Mouse (Mus musculus): ENCODE measurements around the gene Minar1. TPM values are rescaled to one million over a fixed set of nuclear protein-coding genes. Genes with fewer than 3 reads are reported as not detected.

Minar1 gene
- polyA plus RNA-seq, 1 experiment from 2014 or later = 0.08 TPM

DNA sequence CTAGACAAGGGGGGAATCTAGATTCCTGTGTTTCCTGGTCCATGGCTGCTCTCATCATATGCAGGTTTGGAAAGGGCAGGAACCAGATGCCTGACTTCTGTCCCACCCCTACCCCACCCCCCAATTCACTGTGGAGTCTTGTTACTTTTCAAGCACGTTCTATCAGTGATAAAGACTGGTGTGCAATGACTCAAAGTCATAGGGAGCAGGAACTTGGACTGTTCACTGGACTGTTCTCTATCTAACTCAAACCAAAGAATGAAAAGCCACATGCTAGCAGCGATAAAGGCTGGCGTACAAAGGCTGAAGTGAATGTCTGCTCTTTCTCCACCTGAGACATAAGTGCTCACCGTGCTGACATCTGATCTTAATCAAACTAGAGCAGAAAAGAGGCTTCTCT is 12.3 kb downstream of the Minar1 start:
- Histone ChIP-seq H3K27me3 (ENCODE audit: control insufficient read depth, insufficient read depth, low read length) (no peaks in the 10 kb centered on the region), H3K9me3 (replicated peaks; ENCODE audit: control insufficient read depth, low read length) (no peaks in the 10 kb centered on the region)
- ATAC-seq (replicated peaks; ENCODE audit: extremely low read depth, insufficient read depth, low FRiP score) = no peak

DNA sequence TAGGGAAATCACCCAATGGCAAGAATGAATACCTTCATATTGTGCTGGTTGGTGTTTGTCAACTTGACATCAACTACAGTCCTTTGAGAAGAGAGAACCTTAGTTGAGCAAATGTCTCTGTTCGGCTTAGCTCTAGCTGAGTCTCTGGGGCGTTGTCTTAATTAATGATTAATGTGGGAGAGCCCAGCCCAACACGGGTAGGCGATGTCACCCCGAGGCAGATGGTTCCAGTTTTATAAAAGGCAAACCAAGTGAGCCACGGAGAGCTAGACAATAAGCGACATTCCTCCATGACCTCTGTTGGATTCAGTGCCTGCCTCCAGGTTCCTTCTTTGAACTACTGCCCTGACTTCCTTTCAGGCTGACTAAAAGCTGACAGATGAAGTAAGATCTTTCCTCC is 15.6 kb downstream of the Minar1 start:
- Histone ChIP-seq H3K4me2 (ENCODE audit: low read depth, low read length) (no peak overlapping the region), H3K4me1 (ENCODE audit: control insufficient read depth, insufficient read depth, low read length) (no peaks in the 10 kb centered on the region), H3K27me3 (ENCODE audit: control insufficient read depth, insufficient read depth, low read length) (no peaks in the 10 kb centered on the region), H3K9ac (ENCODE audit: low read length) (no peak overlapping the region), H3K36me3 (ENCODE audit: control insufficient read depth, insufficient read depth) (no peaks in the 10 kb centered on the region), H3K4me3 (ENCODE audit: low read length) (no peak overlapping the region), H3K9me3 (replicated peaks; ENCODE audit: control insufficient read depth, low read length) (no peaks in the 10 kb centered on the region), H3K27ac (ENCODE audit: low read length) (no peak overlapping the region)
- WGBS = 81% methylated on average over 7 of the region's 7 CpGs
- no peak for ATAC-seq (replicated peaks; ENCODE audit: extremely low read depth, insufficient read depth, low FRiP score)

More for the DNA sequence above, 12.3 kb downstream of the Minar1 start:
- 15% methylated on average over 4 of the region's 4 CpGs for WGBS
- no peaks in the 10 kb centered on the region for H3K4me1 ChIP-seq (ENCODE audit: control insufficient read depth, insufficient read depth, low read length)
- H3K4me3 ChIP-seq (ENCODE audit: low read length) = no peak overlapping the region
- no peak overlapping the region for H3K9ac ChIP-seq (ENCODE audit: low read length)
- no peaks in the 10 kb centered on the region for H3K36me3 ChIP-seq (ENCODE audit: control insufficient read depth, insufficient read depth)
- H3K4me2 ChIP-seq (ENCODE audit: low read depth, low read length) = no peak overlapping the region
- no peak overlapping the region for H3K27ac ChIP-seq (ENCODE audit: low read length)

DNA sequence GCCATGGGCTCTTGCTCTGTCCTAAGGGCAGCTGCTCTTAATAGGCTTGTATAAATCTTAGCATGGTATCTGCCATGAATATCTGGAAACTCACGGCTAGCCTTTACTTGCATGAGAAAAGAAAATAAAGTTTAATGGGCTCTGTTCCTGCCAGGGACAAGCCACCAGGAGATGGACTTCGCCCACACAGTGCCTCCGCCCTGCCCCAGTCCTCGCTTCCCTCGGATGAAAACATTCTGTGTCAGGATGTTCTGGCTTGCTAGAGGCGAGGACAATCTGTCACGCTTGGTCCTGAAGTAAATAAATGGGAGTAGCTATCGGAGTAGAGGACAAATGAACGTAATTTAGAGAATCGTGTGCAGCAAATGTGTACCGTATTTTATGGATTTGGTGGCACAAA is 16.7 kb downstream of the Minar1 start:
- H3K4me1 ChIP-seq (ENCODE audit: control insufficient read depth, insufficient read depth, low read length) = no peaks in the 10 kb centered on the region
- no peaks in the 10 kb centered on the region for H3K27me3 ChIP-seq (ENCODE audit: control insufficient read depth, insufficient read depth, low read length)
- ATAC-seq (replicated peaks; ENCODE audit: extremely low read depth, insufficient read depth, low FRiP score) = no peak
- no peak overlapping the region for H3K27ac ChIP-seq (ENCODE audit: low read length)
- no peaks in the 10 kb centered on the region for H3K9me3 ChIP-seq (replicated peaks; ENCODE audit: control insufficient read depth, low read length)
- H3K4me2 ChIP-seq (ENCODE audit: low read depth, low read length) = no peak overlapping the region
- H3K4me3 ChIP-seq (ENCODE audit: low read length) = no peak overlapping the region
- no peaks in the 10 kb centered on the region for H3K36me3 ChIP-seq (ENCODE audit: control insufficient read depth, insufficient read depth)
- H3K9ac ChIP-seq (ENCODE audit: low read length) = no peak overlapping the region
- 67% methylated on average over 11 of the region's 11 CpGs for WGBS

DNA sequence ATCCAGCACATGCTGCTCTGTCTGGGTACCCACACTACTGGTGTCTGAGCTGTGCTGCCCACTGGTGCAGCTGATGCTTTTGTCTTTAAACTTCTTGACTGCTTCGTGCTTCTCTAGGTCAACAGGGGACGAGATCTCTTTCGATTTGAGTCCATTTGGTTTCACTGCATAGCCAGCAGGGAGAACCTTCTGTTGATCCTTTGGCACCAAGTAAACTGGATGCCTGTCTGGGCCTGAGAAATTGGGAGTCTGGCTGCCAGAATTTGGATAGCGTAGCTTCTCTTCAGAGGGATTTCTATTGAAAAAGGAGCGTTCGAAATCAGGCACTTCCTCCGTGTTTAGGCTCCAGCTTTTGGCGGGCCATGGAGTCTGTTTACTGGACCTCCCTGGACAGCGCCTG is 21.0 kb downstream of the Minar1 start:
- 82% methylated on average over 9 of the region's 9 CpGs for WGBS
- Histone ChIP-seq H3K4me3 (ENCODE audit: low read length) (no peak overlapping the region), H3K9me3 (replicated peaks; ENCODE audit: control insufficient read depth, low read length) (no peaks in the 10 kb centered on the region), H3K27ac (ENCODE audit: low read length) (no peak overlapping the region), H3K4me1 (ENCODE audit: control insufficient read depth, insufficient read depth, low read length) (no peaks in the 10 kb centered on the region), H3K9ac (ENCODE audit: low read length) (no peak overlapping the region), H3K4me2 (ENCODE audit: low read depth, low read length) (no peak overlapping the region), H3K36me3 (ENCODE audit: control insufficient read depth, insufficient read depth) (no peaks in the 10 kb centered on the region), H3K27me3 (ENCODE audit: control insufficient read depth, insufficient read depth, low read length) (no peaks in the 10 kb centered on the region)
- ATAC-seq (replicated peaks; ENCODE audit: extremely low read depth, insufficient read depth, low FRiP score) = no peak

DNA sequence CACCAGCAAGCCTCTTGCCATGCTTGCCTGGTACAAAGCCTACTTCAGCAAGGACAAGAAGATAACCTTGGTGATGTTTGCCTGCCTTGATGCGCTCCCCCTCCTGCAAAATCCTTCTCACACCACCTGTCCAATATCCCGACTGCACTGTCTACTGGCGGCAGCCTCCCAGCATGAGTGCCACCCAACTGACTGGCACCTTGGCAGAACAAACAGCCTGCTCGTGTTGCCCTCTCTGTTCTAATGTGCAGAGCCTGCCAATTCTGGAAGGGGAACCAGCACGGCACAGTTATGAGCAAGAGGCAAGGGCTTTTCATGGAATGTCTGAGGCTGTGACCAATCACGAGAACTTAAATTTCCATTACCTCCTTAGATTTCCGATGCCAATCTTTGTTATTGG is 22.2 kb downstream of the Minar1 start:
- Histone ChIP-seq H3K4me2 (ENCODE audit: low read depth, low read length) (no peak overlapping the region), H3K27ac (ENCODE audit: low read length) (no peak overlapping the region), H3K9ac (ENCODE audit: low read length) (no peak overlapping the region), H3K4me3 (ENCODE audit: low read length) (no peak overlapping the region), H3K27me3 (ENCODE audit: control insufficient read depth, insufficient read depth, low read length) (no peaks in the 10 kb centered on the region), H3K36me3 (ENCODE audit: control insufficient read depth, insufficient read depth) (no peaks in the 10 kb centered on the region), H3K4me1 (ENCODE audit: control insufficient read depth, insufficient read depth, low read length) (no peaks in the 10 kb centered on the region), H3K9me3 (replicated peaks; ENCODE audit: control insufficient read depth, low read length) (no peaks in the 10 kb centered on the region)
- 81% methylated on average over 7 of the region's 7 CpGs for WGBS
- ATAC-seq (replicated peaks; ENCODE audit: extremely low read depth, insufficient read depth, low FRiP score) = no peak

GRCm38 (mm10) chr9:89597071-89597470 is 25.9 kb downstream of the Minar1 start:
- Histone ChIP-seq H3K4me2 (ENCODE audit: low read depth, low read length) (no peak overlapping the region), H3K4me1 (ENCODE audit: control insufficient read depth, insufficient read depth, low read length) (no peaks in the 10 kb centered on the region), H3K9ac (ENCODE audit: low read length) (no peak overlapping the region), H3K9me3 (replicated peaks; ENCODE audit: control insufficient read depth, low read length) (no peaks in the 10 kb centered on the region), H3K27ac (ENCODE audit: low read length) (no peak overlapping the region), H3K36me3 (ENCODE audit: control insufficient read depth, insufficient read depth) (no peaks in the 10 kb centered on the region), H3K4me3 (ENCODE audit: low read length) (no peak overlapping the region), H3K27me3 (ENCODE audit: control insufficient read depth, insufficient read depth, low read length) (no peaks in the 10 kb centered on the region)
- 28% methylated on average over 3 of the region's 3 CpGs for WGBS
- ATAC-seq (replicated peaks; ENCODE audit: extremely low read depth, insufficient read depth, low FRiP score) = no peak

GRCm38 (mm10) chr9:89596392-89596791 is 26.5 kb downstream of the Minar1 start:
- WGBS = 77% methylated on average over 5 of the region's 5 CpGs
- no peak for ATAC-seq (replicated peaks; ENCODE audit: extremely low read depth, insufficient read depth, low FRiP score)
- H3K4me3 ChIP-seq (ENCODE audit: low read length) = no peak overlapping the region
- H3K4me2 ChIP-seq (ENCODE audit: low read depth, low read length) = no peak overlapping the region
- no peaks in the 10 kb centered on the region for H3K4me1 ChIP-seq (ENCODE audit: control insufficient read depth, insufficient read depth, low read length)
- H3K27ac ChIP-seq (ENCODE audit: low read length) = no peak overlapping the region
- H3K27me3 ChIP-seq (ENCODE audit: control insufficient read depth, insufficient read depth, low read length) = no peaks in the 10 kb centered on the region
- no peak overlapping the region for H3K9ac ChIP-seq (ENCODE audit: low read length)
- H3K36me3 ChIP-seq (ENCODE audit: control insufficient read depth, insufficient read depth) = no peaks in the 10 kb centered on the region
- H3K9me3 ChIP-seq (replicated peaks; ENCODE audit: control insufficient read depth, low read length) = no peaks in the 10 kb centered on the region

DNA sequence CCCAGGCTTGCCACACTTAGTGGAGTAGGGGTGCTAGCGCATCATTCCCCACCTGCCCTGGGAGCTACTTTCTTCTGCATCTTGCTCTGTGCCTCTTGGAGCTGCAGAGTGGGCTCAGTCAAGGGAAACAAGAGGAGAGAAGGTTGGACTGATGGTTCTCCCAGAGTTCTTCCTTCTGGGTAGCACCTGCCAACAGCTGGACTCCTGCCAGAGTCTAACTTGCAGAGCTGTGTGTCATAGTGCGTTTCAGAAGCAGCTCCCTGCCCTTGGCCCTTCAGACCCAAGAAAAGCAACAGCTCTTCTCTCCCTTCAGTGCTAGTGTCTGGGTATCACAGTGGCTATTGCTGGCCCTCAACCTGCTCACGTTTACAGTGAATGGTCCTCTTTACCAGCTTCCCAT is 30.5 kb downstream of the Minar1 start:
- Histone ChIP-seq H3K4me2 (ENCODE audit: low read depth, low read length) (no peak overlapping the region), H3K4me3 (ENCODE audit: low read length) (no peak overlapping the region), H3K36me3 (ENCODE audit: control insufficient read depth, insufficient read depth) (no peaks in the 10 kb centered on the region), H3K9me3 (replicated peaks; ENCODE audit: control insufficient read depth, low read length) (no peaks in the 10 kb centered on the region), H3K9ac (ENCODE audit: low read length) (no peak overlapping the region), H3K27ac (ENCODE audit: low read length) (no peak overlapping the region), H3K27me3 (ENCODE audit: control insufficient read depth, insufficient read depth, low read length) (no peaks in the 10 kb centered on the region), H3K4me1 (ENCODE audit: control insufficient read depth, insufficient read depth, low read length) (no peaks in the 10 kb centered on the region)
- WGBS = 61% methylated on average over 3 of the region's 3 CpGs
- no peak for ATAC-seq (replicated peaks; ENCODE audit: extremely low read depth, insufficient read depth, low FRiP score)

DNA sequence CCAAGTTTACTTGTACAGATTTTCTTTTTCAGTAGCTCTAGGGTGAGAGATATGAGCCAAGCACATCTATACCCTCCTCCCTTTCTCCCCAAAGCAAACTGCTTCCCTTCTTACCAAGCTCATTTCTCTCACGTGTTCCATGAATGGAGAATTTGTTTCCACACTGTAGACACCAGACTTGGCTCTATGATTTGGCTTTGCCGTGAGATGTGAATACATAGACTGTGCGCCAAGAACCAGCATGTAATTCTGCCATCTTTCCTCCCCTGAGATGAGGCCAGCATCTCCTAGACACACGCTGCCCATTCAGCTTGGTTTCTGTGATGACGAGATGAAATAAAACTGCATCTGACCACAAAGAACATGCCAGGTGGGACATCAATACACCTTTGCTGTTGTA is 44.5 kb downstream of the Minar1 start:
- no peaks in the 10 kb centered on the region for H3K36me3 ChIP-seq (ENCODE audit: control insufficient read depth, insufficient read depth)
- no peaks in the 10 kb centered on the region for H3K9me3 ChIP-seq (replicated peaks; ENCODE audit: control insufficient read depth, low read length)
- no peak overlapping the region for H3K4me2 ChIP-seq (ENCODE audit: low read depth, low read length)
- no peak overlapping the region for H3K9ac ChIP-seq (ENCODE audit: low read length)
- no peaks in the 10 kb centered on the region for H3K27me3 ChIP-seq (ENCODE audit: control insufficient read depth, insufficient read depth, low read length)
- no peaks in the 10 kb centered on the region for H3K4me1 ChIP-seq (ENCODE audit: control insufficient read depth, insufficient read depth, low read length)
- 84% methylated on average over 5 of the region's 5 CpGs for WGBS
- no peak for ATAC-seq (replicated peaks; ENCODE audit: extremely low read depth, insufficient read depth, low FRiP score)
- no peak overlapping the region for H3K4me3 ChIP-seq (ENCODE audit: low read length)
- no peak overlapping the region for H3K27ac ChIP-seq (ENCODE audit: low read length)

DNA sequence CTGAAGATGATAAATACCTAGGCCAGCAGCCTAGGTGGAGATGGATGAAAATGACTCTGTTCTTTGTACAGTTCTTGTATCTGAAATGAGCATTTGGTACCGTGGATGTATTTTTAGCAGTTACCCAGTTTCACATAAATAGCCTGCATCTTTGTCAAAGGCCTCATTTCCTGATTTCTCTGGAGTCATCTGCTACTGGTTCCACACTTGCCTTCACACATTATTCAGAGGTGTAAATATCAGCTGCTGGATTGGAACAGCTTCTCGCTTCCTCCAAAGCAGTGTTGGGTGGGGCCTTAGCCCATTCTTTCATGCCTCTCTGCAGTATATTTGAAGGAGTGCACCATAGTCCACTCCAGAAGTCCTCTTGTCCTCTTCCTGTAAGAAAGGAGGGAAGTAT is 70.3 kb downstream of the Minar1 start:
- Histone ChIP-seq H3K4me1 (ENCODE audit: control insufficient read depth, insufficient read depth, low read length) (no peaks in the 10 kb centered on the region), H3K27me3 (ENCODE audit: control insufficient read depth, insufficient read depth, low read length) (no peaks in the 10 kb centered on the region), H3K36me3 (ENCODE audit: control insufficient read depth, insufficient read depth) (no peaks in the 10 kb centered on the region), H3K9me3 (replicated peaks; ENCODE audit: control insufficient read depth, low read length) (peaks cover 3% of the 10 kb centered on the region), H3K9ac (ENCODE audit: low read length) (no peak overlapping the region), H3K4me2 (ENCODE audit: low read depth, low read length) (no peak overlapping the region), H3K27ac (ENCODE audit: low read length) (no peak overlapping the region), H3K4me3 (ENCODE audit: low read length) (no peak overlapping the region)
- WGBS = 75% methylated on average over 2 of the region's 2 CpGs
- no peak for ATAC-seq (replicated peaks; ENCODE audit: extremely low read depth, insufficient read depth, low FRiP score)
